Mouse (Mus musculus): ENCODE measurements around the gene Foxred1. TPM values are rescaled to one million over a fixed set of nuclear protein-coding genes. Genes with fewer than 3 reads are reported as not detected.

Foxred1 gene
- total and polyA plus RNA-seq, 3 experiments, result 39.0 to 42.4 TPM; not detected in 1

- no peaks in the 10 kb centered on the region for H3K9me3 ChIP-seq (replicated peaks; ENCODE audit: insufficient read depth, low read length)
- no peak for DNase-seq (ENCODE audit: low read depth, low spot score)
- no peaks in the 10 kb centered on the region; a peak in 1 of 4 replicates for H3K36me3 ChIP-seq (ENCODE audit: control insufficient read depth in 1 of 2, insufficient read depth in 2 of 2, low read length in 2 of 2)
- no peaks in the 10 kb centered on the region for H3K4me1 ChIP-seq (ENCODE audit: control insufficient read depth in 1 of 2, insufficient read depth in 2 of 2, low read length in 2 of 2)
- no peak overlapping the region for H3K9ac ChIP-seq (ENCODE audit: control insufficient read depth, low read depth, low read length, poor library complexity, severe bottlenecking)
- no peak overlapping the region for H3K4me3 ChIP-seq (ENCODE audit: control insufficient read depth in 1 of 2, insufficient read depth in 1 of 2, low read depth in 2 of 2, low read length in 2 of 2)
- TF ChIP-seq SMC3 (IDR thresholded peaks at IDR 0.05; ENCODE audit: low read depth, low read length) (no peak), ZNF384 (IDR thresholded peaks at IDR 0.05; ENCODE audit: low read depth, low read length) (no peak), POLR2AphosphoS5 (IDR thresholded peaks at IDR 0.05; ENCODE audit: borderline replicate concordance, low read depth, low read length) (no peak), MAFK (IDR thresholded peaks at IDR 0.05; ENCODE audit: borderline replicate concordance, low read depth, low read length) (no peak), MXI1 (IDR thresholded peaks at IDR 0.05; ENCODE audit: low read depth, low read length) (no peak), E2F4 (IDR thresholded peaks at IDR 0.05; ENCODE audit: borderline replicate concordance, low read depth, low read length) (no peak), TCF12 (IDR thresholded peaks at IDR 0.05; ENCODE audit: low read depth, low read length) (no peak), TAL1 (IDR thresholded peaks at IDR 0.05; ENCODE audit: low read length) (no peak), USF1 (IDR thresholded peaks at IDR 0.05; ENCODE audit: low read depth, low read length) (no peak), MEF2A (IDR thresholded peaks at IDR 0.05; ENCODE audit: extremely low read depth, insufficient replicate concordance, low read depth, low read length, poor library complexity, severe bottlenecking) (no peak), BHLHE40 (IDR thresholded peaks at IDR 0.05; ENCODE audit: borderline replicate concordance, low read depth, low read length) (no peak), NRF1 (IDR thresholded peaks at IDR 0.05; ENCODE audit: insufficient read depth, low read depth, low read length, poor library complexity, severe bottlenecking) (no peak), ZC3H11A (IDR thresholded peaks at IDR 0.05; ENCODE audit: low read depth, low read length) (no peak), POLR2A (IDR thresholded peaks at IDR 0.05; ENCODE audit: control insufficient read depth in 1 of 2, insufficient read depth in 1 of 2, low read depth in 1 of 2, low read length in 2 of 2, poor library complexity in 1 of 2) (no peak)
- H3K27me3 ChIP-seq (ENCODE audit: control insufficient read depth in 1 of 2, insufficient read depth in 2 of 2, low read length in 2 of 2), result no peaks in the 10 kb centered on the region
- no peak overlapping the region for H3K27ac ChIP-seq (ENCODE audit: control insufficient read depth, low read depth, low read length)
- no peaks in the 10 kb centered on the region for H3K79me2 ChIP-seq (ENCODE audit: control insufficient read depth, insufficient read depth, low read length, poor library complexity)
Measured at GRCm38 (mm10) chr9:35156862-35157261, 54.0 kb downstream of the Foxred1 start.

DNA sequence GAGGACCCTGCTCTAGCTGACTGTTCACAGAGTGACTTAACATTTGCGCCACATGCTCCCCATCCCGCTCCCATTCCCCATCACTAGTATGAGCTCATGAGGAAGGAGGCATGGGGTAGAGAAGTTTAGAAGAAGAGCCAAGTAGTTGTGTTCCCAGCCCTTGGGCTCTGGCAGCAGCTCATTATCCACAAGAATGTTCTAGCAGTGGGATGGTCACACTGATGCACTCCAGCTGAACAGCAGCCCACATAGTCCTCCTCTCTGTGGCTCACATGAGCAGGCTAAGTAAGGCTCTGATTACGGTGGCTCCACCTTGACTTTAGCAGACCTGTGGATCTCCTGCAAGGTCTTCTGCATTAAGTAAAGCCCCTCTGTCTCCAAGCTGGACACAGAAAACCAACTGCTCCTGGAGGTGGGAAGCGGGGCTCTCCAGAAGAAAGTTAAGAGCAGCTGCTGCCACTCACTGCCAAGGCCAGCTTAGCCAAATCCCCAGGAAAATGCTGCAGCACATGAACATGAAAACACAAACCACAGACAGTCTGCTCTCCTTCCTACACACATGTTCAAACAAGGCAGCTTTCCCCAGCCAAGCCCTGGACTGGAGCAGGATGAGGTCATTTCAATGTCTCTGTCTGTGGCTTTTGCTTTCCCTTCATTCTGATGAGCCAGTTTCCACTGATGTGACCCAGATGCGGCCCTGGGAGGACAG is 54.7 kb downstream of the Foxred1 start:
- H3K9me3 ChIP-seq (replicated peaks; ENCODE audit: insufficient read depth, low read length), result no peaks in the 10 kb centered on the region
- no peak overlapping the region for H3K27ac ChIP-seq (ENCODE audit: control insufficient read depth, low read depth, low read length)
- DNase-seq (ENCODE audit: low read depth, low spot score), result no peak
- H3K9ac ChIP-seq (ENCODE audit: control insufficient read depth, low read depth, low read length, poor library complexity, severe bottlenecking), result no peak overlapping the region
- no peaks in the 10 kb centered on the region; a peak in 1 of 4 replicates for H3K36me3 ChIP-seq (ENCODE audit: control insufficient read depth in 1 of 2, insufficient read depth in 2 of 2, low read length in 2 of 2)
- no peaks in the 10 kb centered on the region for H3K79me2 ChIP-seq (ENCODE audit: control insufficient read depth, insufficient read depth, low read length, poor library complexity)
- no peaks in the 10 kb centered on the region for H3K27me3 ChIP-seq (ENCODE audit: control insufficient read depth in 1 of 2, insufficient read depth in 2 of 2, low read length in 2 of 2)
- H3K4me3 ChIP-seq (ENCODE audit: control insufficient read depth in 1 of 2, insufficient read depth in 1 of 2, low read depth in 2 of 2, low read length in 2 of 2), result no peak overlapping the region
- H3K4me1 ChIP-seq (ENCODE audit: control insufficient read depth in 1 of 2, insufficient read depth in 2 of 2, low read length in 2 of 2), result no peaks in the 10 kb centered on the region
- TF ChIP-seq MAZ (IDR thresholded peaks at IDR 0.05; ENCODE audit: low read depth, low read length), result no peak
- no peak for TF ChIP-seq TCF12 (IDR thresholded peaks at IDR 0.05; ENCODE audit: low read depth, low read length)
- TF ChIP-seq ETS1 (IDR thresholded peaks at IDR 0.05; ENCODE audit: low read depth, low read length), result no peak
- TF ChIP-seq CHD2 (IDR thresholded peaks at IDR 0.05; ENCODE audit: low read length), result no peak
- TF ChIP-seq USF2 (IDR thresholded peaks at IDR 0.05; ENCODE audit: borderline replicate concordance in 1 of 2, insufficient read depth in 1 of 2, low read depth in 1 of 2, low read length in 2 of 2), result no peak
- TF ChIP-seq NELFE (IDR thresholded peaks at IDR 0.05; ENCODE audit: low read depth, low read length), result no peak
- TF ChIP-seq SMC3 (IDR thresholded peaks at IDR 0.05; ENCODE audit: low read depth, low read length), result no peak
- TF ChIP-seq MAFK (IDR thresholded peaks at IDR 0.05; ENCODE audit: borderline replicate concordance, low read depth, low read length), result no peak
- TF ChIP-seq NRF1 (IDR thresholded peaks at IDR 0.05; ENCODE audit: insufficient read depth, low read depth, low read length, poor library complexity, severe bottlenecking), result no peak
- TF ChIP-seq POLR2AphosphoS2 (IDR thresholded peaks at IDR 0.05; ENCODE audit: low read length), result no peak
